Mouse (Mus musculus) olfactory bulb, adult 2 months (tissue): ENCODE measurements at regions not wholly inside any gene's neighbourhood (a gene's known extent, or its start where the extent isn't known, plus 50 kb on each side); places are given as distances from the start of the nearest gene placed in this dataset.

ENCODE experiments used
- CTCF ChIP-seq: fragments of 200-500 bp; IDR thresholded peaks from 2 replicates; pipeline ENCODE4 v1.5.1; 2012; ENCODE audit warnings: low read depth, mild to moderate bottlenecking, low read length, moderate library complexity; ENCODE audit not compliant: insufficient read depth
- POLR2A ChIP-seq: fragments of 200-500 bp; IDR thresholded peaks from 2 replicates; pipeline ENCODE4 v1.6.1; 2012; ENCODE audit warnings: mild to moderate bottlenecking, low read depth, low read length, moderate library complexity; ENCODE audit not compliant: insufficient read depth

DNA sequence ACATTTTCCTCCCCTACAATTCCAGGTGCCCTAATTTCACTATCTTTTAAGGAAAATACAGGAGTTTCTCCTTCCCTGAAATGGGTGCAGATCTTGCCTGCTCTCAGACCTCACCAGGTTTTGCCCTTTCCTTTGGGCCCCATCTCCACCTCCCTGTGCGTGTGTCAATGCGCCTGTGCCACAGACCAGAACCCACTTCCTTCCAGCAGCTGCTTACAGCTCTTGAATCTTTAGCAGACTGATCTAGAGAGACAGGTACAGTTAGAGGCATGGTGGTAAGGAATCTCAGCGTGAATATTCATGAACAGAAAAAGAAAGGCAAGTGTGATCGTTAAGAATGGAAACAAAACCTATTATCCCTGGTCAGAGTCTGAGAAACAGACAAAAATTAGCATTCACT lies 80.3 kb upstream of the Nr4a3 start:
- TF ChIP-seq CTCF: no peak
- TF ChIP-seq POLR2A: no peak
